Mouse (Mus musculus): ENCODE measurements around the gene Sap18. TPM values are rescaled to one million over a fixed set of nuclear protein-coding genes. Genes with fewer than 3 reads are reported as not detected.
"Not testable (repeated sequence)": the region's sequence is repeated elsewhere in the genome, so short reads cannot be mapped to it uniquely, and the experiment has no call there.

Gene Sap18
- total RNA-seq, 2 experiments from 2014 or later: 55.0 to 57.2 TPM

DNA sequence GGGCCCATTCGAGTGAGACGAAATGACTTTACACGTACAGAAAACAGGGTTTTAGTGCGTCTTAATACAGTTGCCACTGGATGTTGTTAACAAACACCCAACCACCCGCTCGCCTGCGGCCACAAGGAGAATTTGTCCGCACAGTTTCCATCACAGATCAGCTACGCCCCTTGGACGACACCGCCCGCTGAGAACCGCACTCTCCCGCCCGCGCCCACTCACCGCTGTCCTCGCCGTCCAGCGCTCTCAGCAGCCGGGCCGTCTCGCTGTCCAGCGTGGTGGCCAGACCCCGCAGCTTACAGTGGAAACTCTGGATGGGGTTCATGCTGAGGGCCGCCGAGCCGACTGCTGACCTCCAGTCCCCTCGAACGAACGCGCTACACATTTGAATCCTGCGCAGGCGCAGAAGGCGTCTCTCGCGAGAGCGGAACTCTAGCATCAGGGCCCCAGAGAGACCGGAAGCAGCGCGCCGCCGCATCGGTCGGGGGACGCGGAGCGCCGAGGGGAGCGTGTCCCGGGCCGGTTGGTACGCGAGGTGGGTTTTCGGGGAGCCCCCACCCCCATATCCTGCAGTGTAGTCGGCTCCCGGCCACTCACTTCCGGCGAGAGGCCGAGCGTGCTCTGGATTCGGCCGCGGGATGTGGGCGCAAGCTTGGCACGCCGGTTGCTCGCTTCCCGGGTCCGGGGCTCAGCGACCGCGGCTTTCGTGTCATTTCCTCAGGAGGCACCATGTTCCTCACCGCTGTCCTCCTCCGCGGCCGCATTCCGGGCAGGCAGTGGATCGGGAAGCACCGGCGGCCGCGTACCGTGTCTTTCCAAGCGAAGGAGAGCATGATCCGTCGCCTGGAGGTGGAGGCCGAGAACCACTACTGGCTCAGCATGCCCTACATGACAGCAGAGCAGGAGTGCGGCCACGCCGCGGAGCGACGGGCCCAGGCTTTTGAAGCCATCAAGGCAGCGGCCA is 28.1 kb downstream of the Sap18 start, which contains the start of the genes Ska3 and Mrpl57:
Gene Ska3, minus strand, starts transcription at position 398 of the 964 bp plus-strand sequence.
Gene Mrpl57, plus strand, starts transcription at position 447 of the 964 bp plus-strand sequence.
- DNase-seq (ENCODE audit: low spot score): peak; percentile 92

GRCm38 (mm10) chr14:57827284-57827683 is 29.3 kb downstream of the Sap18 start:
- DNase-seq (ENCODE audit: low spot score): no peak

GRCm38 (mm10) chr14:57833526-57833925 is 35.5 kb downstream of the Sap18 start:
- DNase-seq (ENCODE audit: low spot score): no peak

- no peak for DNase-seq (ENCODE audit: low spot score)
Measured at GRCm38 (mm10) chr14:57835157-57835556, 37.2 kb downstream of the Sap18 start.

- DNase-seq (ENCODE audit: low spot score): no peak
Measured at GRCm38 (mm10) chr14:57844535-57844934, 46.6 kb downstream of the Sap18 start.

GRCm38 (mm10) chr14:57848061-57848460 is 50.1 kb downstream of the Sap18 start:
- DNase-seq (ENCODE audit: low spot score): not testable (repeated sequence)

GRCm38 (mm10) chr14:57848646-57849045 is 50.7 kb downstream of the Sap18 start:
- no peak for DNase-seq (ENCODE audit: low spot score)

- no peak for DNase-seq (ENCODE audit: low spot score)
Measured at GRCm38 (mm10) chr14:57850330-57850729, 52.4 kb downstream of the Sap18 start.

DNA sequence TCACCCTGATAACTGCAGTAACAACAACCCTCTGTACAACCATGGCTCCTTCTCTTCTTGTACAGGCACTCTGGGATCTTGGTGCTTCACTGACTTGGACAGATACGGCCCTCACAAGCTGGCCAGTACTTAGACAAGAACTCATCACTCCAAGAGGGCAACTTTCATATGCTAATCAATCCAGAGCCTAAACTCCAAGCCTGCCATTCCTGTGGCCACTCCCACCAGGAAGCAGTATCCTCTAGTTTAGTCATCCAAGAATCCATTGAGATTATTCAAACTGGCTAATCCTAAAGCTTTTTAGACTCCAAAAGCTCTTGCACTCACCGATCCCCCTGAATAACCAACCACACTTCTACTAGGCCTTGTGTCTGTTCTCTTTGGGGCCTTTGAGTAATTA is 55.0 kb downstream of the Sap18 start:
- DNase-seq (ENCODE audit: low spot score): no peak

- DNase-seq (ENCODE audit: low spot score): not testable (repeated sequence)
Measured at GRCm38 (mm10) chr14:57856037-57856436, 58.1 kb downstream of the Sap18 start.

Small RNA genes lying within 50 kb of the gene (microRNA-seq; reads per million reads assigned to microRNA genes)
- gene Mir3077: not detected

Other genes starting within 250 kb of the Sap18 start
- 10 to 100 TPM; 45.1 to 47.3 TPM for gene Eef1akmt1, start 226.6 kb upstream of the Sap18 start, total RNA-seq (2021)
- 10 to 100 TPM; 10.1 to 10.9 TPM for gene Xpo4, start 132.8 kb upstream of the Sap18 start, total RNA-seq (2021)
- under 1 TPM; 0.96 to 1.00 TPM for gene Gm49361, start 52.1 kb upstream of the Sap18 start, total RNA-seq (2021)
- 10 to 100 TPM; 18.4 to 18.9 TPM for gene Lats2, start 39.8 kb upstream of the Sap18 start, total RNA-seq (2021)
- not detected for gene Ska3, start 28.0 kb downstream of the Sap18 start, total RNA-seq (2021)
- 10 to 100 TPM; 59.7 to 72.0 TPM for gene Mrpl57, start 28.1 kb downstream of the Sap18 start, total RNA-seq (2021)
- gene Zdhhc20, start 92.1 kb downstream of the Sap18 start, total RNA-seq (2021): 1 to 10 TPM; 3.5 to 4.3 TPM
- 10 to 100 TPM; 37.1 to 43.6 TPM for gene Micu2, start 201.1 kb downstream of the Sap18 start, total RNA-seq (2021)